Mouse (Mus musculus): ENCODE results near the gene Pip4p1.
"Not testable (repeated sequence)": the region's sequence is repeated elsewhere in the genome, so short reads cannot be mapped to it uniquely, and the experiment has no call there.

The Pip4p1 gene

GRCm38 (mm10) chr14:50930754-50931492 is at the start of gene Pip4p1, which contains the start of gene Pnp:
TSS of gene Pip4p1 (minus strand) at chr14:50930856.
TSS of gene Pnp (plus strand) at chr14:50931082.
- DNase-seq (ENCODE audit: inconsistent ontology term), result peak; percentile 99

GRCm38 (mm10) chr14:50979631-50980030 is 49.0 kb upstream of the Pip4p1 start:
- no peak for DNase-seq (ENCODE audit: inconsistent ontology term)

GRCm38 (mm10) chr14:50978451-50978850 is 47.8 kb upstream of the Pip4p1 start:
- DNase-seq (ENCODE audit: inconsistent ontology term), result not testable (repeated sequence)

GRCm38 (mm10) chr14:50976674-50977073 is 46.0 kb upstream of the Pip4p1 start:
- DNase-seq (ENCODE audit: inconsistent ontology term), result peak; percentile 40

GRCm38 (mm10) chr14:50975001-50975400 is 44.3 kb upstream of the Pip4p1 start:
- DNase-seq (ENCODE audit: inconsistent ontology term), result no peak

GRCm38 (mm10) chr14:50973700-50974099 is 43.0 kb upstream of the Pip4p1 start:
- DNase-seq (ENCODE audit: inconsistent ontology term), result no peak

GRCm38 (mm10) chr14:50973054-50973453 is 42.4 kb upstream of the Pip4p1 start:
- DNase-seq (ENCODE audit: inconsistent ontology term), result peak; percentile 30

GRCm38 (mm10) chr14:50970822-50971221 is 40.2 kb upstream of the Pip4p1 start:
- DNase-seq (ENCODE audit: inconsistent ontology term), result no peak

- DNase-seq (ENCODE audit: inconsistent ontology term), result peak; percentile 68
Measured at GRCm38 (mm10) chr14:50969558-50970544, 39.2 kb upstream of the Pip4p1 start.

DNA sequence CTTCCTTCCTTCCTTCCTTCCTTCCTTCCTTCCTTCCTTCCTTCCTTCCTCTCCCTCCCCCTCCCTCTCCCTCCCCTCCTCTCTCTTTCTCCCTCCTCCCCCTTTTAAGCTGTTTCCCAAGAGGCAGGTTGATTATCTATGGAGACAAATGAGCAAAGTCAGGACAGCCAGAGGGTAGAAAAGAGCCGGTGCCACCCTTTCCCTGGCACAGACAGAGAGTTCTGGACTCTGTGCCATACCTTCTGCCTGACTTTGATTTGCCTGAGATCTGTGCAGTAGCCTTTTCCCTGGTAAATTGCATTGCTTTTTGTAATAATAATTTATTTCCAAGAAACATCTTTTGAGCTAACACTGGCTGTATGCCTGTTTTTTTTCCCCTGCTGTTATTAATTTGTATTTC is 38.4 kb upstream of the Pip4p1 start:
- DNase-seq (ENCODE audit: inconsistent ontology term), result no peak

GRCm38 (mm10) chr14:50968216-50968980 is 37.7 kb upstream of the Pip4p1 start:
- peak; percentile 60 for DNase-seq (ENCODE audit: inconsistent ontology term)

DNA sequence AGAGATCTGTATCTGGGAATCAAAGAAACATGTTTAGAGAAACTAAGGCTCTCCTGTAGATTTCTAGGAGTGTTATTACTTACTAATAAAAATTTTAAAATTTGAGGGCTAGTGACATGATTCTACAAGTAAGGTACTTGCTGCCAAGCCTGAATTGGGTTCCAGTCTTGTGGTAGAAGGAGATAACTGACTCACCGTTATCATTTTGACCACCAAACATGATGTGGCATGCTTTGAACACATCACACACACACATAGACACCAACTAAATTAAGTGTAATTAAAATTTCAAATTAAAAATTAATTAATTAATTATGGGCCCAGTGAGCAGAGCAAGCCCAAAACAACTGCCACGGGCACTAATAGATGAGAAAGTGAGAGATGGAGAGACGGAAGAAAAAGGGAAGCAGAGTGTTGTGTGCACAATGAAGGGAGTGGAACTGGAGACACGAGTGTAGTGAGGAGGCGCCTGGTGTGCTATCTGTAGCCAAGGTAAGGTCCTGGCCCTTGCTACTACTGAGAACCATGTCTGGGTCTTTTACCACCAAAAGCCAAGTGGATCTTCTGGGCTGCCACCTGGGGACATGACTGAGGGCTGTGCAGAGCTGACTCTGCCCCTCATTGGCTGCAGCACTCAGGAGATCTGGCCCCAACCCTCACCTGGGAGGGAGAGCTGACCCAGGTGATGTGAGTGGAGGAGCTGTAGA is 27.8 kb upstream of the Pip4p1 start:
- DNase-seq (ENCODE audit: inconsistent ontology term), result not testable (repeated sequence)

- not testable (repeated sequence) for DNase-seq (ENCODE audit: inconsistent ontology term)
Measured at GRCm38 (mm10) chr14:50957146-50957545, 26.5 kb upstream of the Pip4p1 start.

DNA sequence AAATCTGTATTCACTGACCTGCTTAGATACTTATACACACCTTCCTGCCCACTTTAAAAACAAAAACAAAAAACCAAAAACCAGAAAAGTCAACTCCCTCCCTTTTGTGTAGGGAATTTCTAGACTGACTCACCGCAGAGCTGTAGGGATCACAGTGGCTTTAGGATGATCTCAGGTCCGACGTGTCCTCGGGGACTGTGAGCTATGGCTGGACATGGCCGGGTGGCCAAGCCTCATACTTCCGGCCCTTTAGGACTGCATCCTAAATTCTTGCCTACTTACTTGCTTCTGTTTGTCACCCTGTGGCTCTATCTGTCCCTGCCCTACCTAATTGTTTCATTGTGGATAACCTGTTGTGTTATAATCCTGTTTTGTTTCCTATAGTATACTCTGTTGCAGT is 26.1 kb upstream of the Pip4p1 start:
- DNase-seq (ENCODE audit: inconsistent ontology term), result not testable (repeated sequence)

DNA sequence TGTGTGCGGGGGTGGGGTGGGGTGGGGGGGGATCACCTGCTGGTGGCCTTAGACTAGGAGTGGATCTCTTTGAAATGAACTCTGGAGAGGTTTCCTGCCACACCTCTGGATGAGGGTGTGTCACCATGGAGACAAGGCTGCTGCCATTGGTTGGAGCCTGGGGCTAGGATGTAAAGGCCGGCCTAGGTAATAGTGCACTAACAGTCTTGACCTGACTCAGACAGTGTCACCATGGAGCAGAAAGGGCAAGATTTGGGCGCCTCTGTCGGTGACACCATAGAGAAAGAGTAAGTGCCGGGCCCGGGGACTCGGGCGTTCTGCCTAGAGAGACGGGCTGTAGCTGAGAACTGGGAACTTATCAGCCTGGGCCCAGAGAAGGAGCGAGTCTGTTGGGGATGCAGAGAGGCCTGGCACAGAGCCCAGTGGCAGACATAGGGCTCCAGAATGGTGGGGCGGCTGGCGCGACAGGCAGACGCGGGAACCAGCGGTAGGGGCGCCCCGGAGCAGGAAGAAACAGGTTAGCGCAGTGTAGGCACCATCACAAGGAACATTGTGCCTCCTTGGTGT is 25.4 kb upstream of the Pip4p1 start, which contains the start of gene Pnp2:
Gene Pnp2, plus strand, starts transcription at position 51 of the 567 bp plus-strand sequence.
- not testable (repeated sequence) for DNase-seq (ENCODE audit: inconsistent ontology term)

- DNase-seq (ENCODE audit: inconsistent ontology term), result no peak
Measured at GRCm38 (mm10) chr14:50955487-50955886, 24.8 kb upstream of the Pip4p1 start.

- DNase-seq (ENCODE audit: inconsistent ontology term), result not testable (repeated sequence)
Measured at GRCm38 (mm10) chr14:50945526-50945925, 14.9 kb upstream of the Pip4p1 start.

GRCm38 (mm10) chr14:50945081-50945480 is 14.4 kb upstream of the Pip4p1 start:
- peak; percentile 59 for DNase-seq (ENCODE audit: inconsistent ontology term)

DNA sequence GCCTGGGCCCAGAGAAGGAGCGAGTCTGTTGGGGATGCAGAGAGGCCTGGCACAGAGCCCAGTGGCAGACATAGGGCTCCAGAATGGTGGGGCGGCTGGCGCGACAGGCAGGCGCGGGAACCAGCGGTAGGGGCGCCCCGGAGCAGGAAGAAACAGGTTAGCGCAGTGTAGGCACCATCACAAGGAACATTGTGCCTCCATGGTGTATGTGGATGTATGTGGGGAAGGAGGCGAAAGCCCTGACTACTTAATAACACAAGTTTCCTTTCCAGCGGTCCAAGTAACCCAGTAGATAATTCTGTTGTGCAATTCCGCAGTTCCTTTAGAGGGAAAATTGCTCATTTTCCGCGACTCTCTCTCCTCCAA is 14.0 kb upstream of the Pip4p1 start:
- not testable (repeated sequence) for DNase-seq (ENCODE audit: inconsistent ontology term)

DNA sequence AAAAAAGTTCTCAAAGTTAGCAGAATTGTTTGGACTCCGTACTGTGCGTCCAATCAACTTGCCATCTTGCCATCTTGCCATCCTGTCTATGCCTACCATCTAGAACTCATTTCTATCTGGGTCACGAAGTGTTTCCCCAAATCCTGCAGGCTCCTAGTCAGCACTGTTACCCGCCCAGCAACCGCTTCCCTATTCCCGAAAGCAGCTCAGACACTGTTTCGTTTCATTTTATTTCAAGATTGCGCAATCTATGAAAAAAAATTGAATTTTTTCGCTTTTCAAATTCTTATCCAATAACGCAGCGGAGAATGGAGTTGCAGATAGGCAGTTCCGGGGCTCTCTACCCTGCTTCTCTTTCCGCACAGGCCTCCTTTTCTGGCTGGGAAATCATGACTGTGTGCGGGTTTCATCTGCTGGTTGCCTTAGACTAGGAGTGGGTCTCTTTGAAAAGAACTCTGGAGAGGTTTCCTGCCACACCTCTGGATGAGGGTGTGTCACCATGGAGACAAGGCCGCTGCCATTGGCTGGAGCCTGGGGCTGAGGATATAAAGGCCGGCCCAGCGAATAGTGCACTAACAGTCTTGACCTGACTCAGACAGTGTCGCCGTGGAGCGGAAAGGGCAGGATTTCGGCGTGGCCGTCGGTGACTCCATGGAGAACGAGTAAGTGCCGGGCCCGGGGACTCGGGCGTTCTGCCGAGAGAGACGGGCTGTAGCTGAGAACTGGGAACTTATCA is 13.4 kb upstream of the Pip4p1 start, which contains the start of gene Gm49342:
Gene Gm49342, plus strand, starts transcription at position 586 of the 736 bp plus-strand sequence.
- peak; percentile 94 for DNase-seq (ENCODE audit: inconsistent ontology term)
